Mouse (Mus musculus) limb, embryonic 15.5 days (tissue): ENCODE measurements around the gene Nxt1. TPM values are rescaled to one million over a fixed set of nuclear protein-coding genes. Genes with fewer than 3 reads are reported as not detected.

Experiments used
- ATAC-seq: fragments of 200-750 bp; cut with Nextera tagmentation; 2 replicates; pipeline ENCODE4 v1.8.0; 2017; ENCODE audit warnings: low read depth, moderate TSS enrichment; ENCODE audit not compliant: insufficient number of reproducible peaks, low FRiP score, low TSS enrichment
- H3K27ac ChIP-seq: fragments of 300-500 bp; sonication (generic); 2 replicates; pipeline ENCODE4 v1.5.1; 2015; ENCODE audit warnings: moderate library complexity, mild to moderate bottlenecking, inconsistent platforms
- H3K27me3 ChIP-seq: fragments of 300-500 bp; sonication (generic); 2 replicates; pipeline ENCODE4 v1.6.1; 2015; ENCODE audit warnings: inconsistent platforms
- H3K36me3 ChIP-seq: fragments of 300-500 bp; sonication (generic); 2 replicates; pipeline ENCODE4 v1.6.1; 2015; ENCODE audit warnings: inconsistent platforms
- H3K4me1 ChIP-seq: fragments of 300-500 bp; sonication (generic); 2 replicates; pipeline ENCODE4 v1.6.1; 2015; ENCODE audit warnings: inconsistent platforms
- H3K4me2 ChIP-seq: fragments of 300-500 bp; sonication (generic); 2 replicates; pipeline ENCODE4 v1.6.1; 2015; ENCODE audit warnings: mild to moderate bottlenecking, inconsistent platforms
- H3K4me3 ChIP-seq: fragments of 300-500 bp; sonication (generic); 2 replicates; pipeline ENCODE4 v1.5.1; 2015; ENCODE audit warnings: mild to moderate bottlenecking, inconsistent platforms
- H3K9ac ChIP-seq: fragments of 300-500 bp; sonication (generic); 2 replicates; pipeline ENCODE4 v1.6.1; 2015; ENCODE audit warnings: inconsistent platforms
- H3K9me3 ChIP-seq: fragments of 300-500 bp; sonication (generic); 2 replicates; pipeline ENCODE4 v1.6.1; 2016; ENCODE audit warnings: inconsistent platforms
- WGBS: fragments of 180-500 bp; shearing (Covaris S2); methylation state at CpG from one replicate; pipeline ENCODE4 v1.1.7; 2015; 5-methylcytosine and 5-hydroxymethylcytosine counted together
- polyA plus RNA-seq: library from polyadenylated mRNA; unstranded; fragments of >200 nt; fragmentation: Nextera tagmentation; extraction: Ambion mirVana; gene quantifications from 2 replicates; pipeline ENCODE4 v1.2.1, GENCODE M21; 2015

Nxt1 gene
- 78.0 and 80.2 TPM in 2 replicates for polyA plus RNA-seq

GRCm38 (mm10) chr2:148672199-148673096, at the start of gene Nxt1:
Gene Nxt1, plus strand, starts transcription at chr2:148672601.
- H3K36me3 ChIP-seq: peaks cover 19% of the 10 kb centered on the region
- ATAC-seq: peak; percentile 100
- peaks cover 15% of the 10 kb centered on the region for H3K4me1 ChIP-seq
- peak within 1 kb of the TSS; percentile 72 for H3K4me2 ChIP-seq
- H3K9ac ChIP-seq: peak within 1 kb of the TSS; percentile 73
- H3K27me3 ChIP-seq: no peaks in the 10 kb centered on the region
- under 1% methylated on average over 58 of the region's 58 CpGs for WGBS
- peak within 1 kb of the TSS; percentile 68 for H3K4me3 ChIP-seq
- H3K27ac ChIP-seq: peak within 1 kb of the TSS; percentile 58
- H3K9me3 ChIP-seq: no peaks in the 10 kb centered on the region

- H3K4me2 ChIP-seq: no peak overlapping the region
- no peak overlapping the region for H3K4me3 ChIP-seq
- 75% methylated on average over 2 of the region's 2 CpGs for WGBS
- H3K27me3 ChIP-seq: no peaks in the 10 kb centered on the region
- H3K9me3 ChIP-seq: no peaks in the 10 kb centered on the region
- no peaks in the 10 kb centered on the region for H3K4me1 ChIP-seq
- no peak for ATAC-seq
- H3K9ac ChIP-seq: no peak overlapping the region
- no peak overlapping the region for H3K27ac ChIP-seq
- H3K36me3 ChIP-seq: no peaks in the 10 kb centered on the region
Observed at GRCm38 (mm10) chr2:148623067-148623466, 49.3 kb upstream of the Nxt1 start.

GRCm38 (mm10) chr2:148624484-148624883, 47.9 kb upstream of the Nxt1 start:
- no peaks in the 10 kb centered on the region for H3K36me3 ChIP-seq
- no peak overlapping the region for H3K9ac ChIP-seq
- ATAC-seq: no peak
- WGBS: 87% methylated on average over 3 of the region's 3 CpGs
- H3K4me2 ChIP-seq: no peak overlapping the region
- H3K27ac ChIP-seq: no peak overlapping the region
- no peaks in the 10 kb centered on the region for H3K9me3 ChIP-seq
- H3K27me3 ChIP-seq: no peaks in the 10 kb centered on the region
- H3K4me1 ChIP-seq: no peaks in the 10 kb centered on the region
- H3K4me3 ChIP-seq: no peak overlapping the region

GRCm38 (mm10) chr2:148627011-148627471, 45.4 kb upstream of the Nxt1 start:
- H3K4me2 ChIP-seq: no peak overlapping the region
- H3K9ac ChIP-seq: no peak overlapping the region
- no peaks in the 10 kb centered on the region for H3K36me3 ChIP-seq
- no peak overlapping the region for H3K4me3 ChIP-seq
- H3K4me1 ChIP-seq: no peaks in the 10 kb centered on the region
- 74% methylated on average over 3 of the region's 3 CpGs for WGBS
- no peaks in the 10 kb centered on the region for H3K27me3 ChIP-seq
- no peak overlapping the region for H3K27ac ChIP-seq
- no peak for ATAC-seq
- H3K9me3 ChIP-seq: no peaks in the 10 kb centered on the region

- H3K4me2 ChIP-seq: no peak overlapping the region
- no peak for ATAC-seq
- H3K36me3 ChIP-seq: no peaks in the 10 kb centered on the region
- H3K4me3 ChIP-seq: no peak overlapping the region
- no peaks in the 10 kb centered on the region for H3K27me3 ChIP-seq
- no peak overlapping the region for H3K9ac ChIP-seq
- 70% methylated on average over 2 of the region's 2 CpGs for WGBS
- H3K4me1 ChIP-seq: no peaks in the 10 kb centered on the region
- H3K9me3 ChIP-seq: no peaks in the 10 kb centered on the region
- H3K27ac ChIP-seq: peak overlapping the region; percentile 71
Observed at GRCm38 (mm10) chr2:148631011-148631410, 41.4 kb upstream of the Nxt1 start.

- no peaks in the 10 kb centered on the region for H3K9me3 ChIP-seq
- no peak overlapping the region for H3K4me3 ChIP-seq
- H3K27me3 ChIP-seq: no peaks in the 10 kb centered on the region
- no peaks in the 10 kb centered on the region for H3K36me3 ChIP-seq
- no peaks in the 10 kb centered on the region for H3K4me1 ChIP-seq
- no peak overlapping the region for H3K9ac ChIP-seq
- peak overlapping the region; percentile 71; the same call in 1 of the 2 replicates for H3K27ac ChIP-seq
- 80% methylated on average over 3 of the region's 3 CpGs for WGBS
- no peak overlapping the region for H3K4me2 ChIP-seq
- peak; percentile 75 for ATAC-seq
Observed at GRCm38 (mm10) chr2:148631602-148632001, 40.8 kb upstream of the Nxt1 start.

GRCm38 (mm10) chr2:148634466-148634865, 37.9 kb upstream of the Nxt1 start:
- ATAC-seq: no peak
- WGBS: 79% methylated on average over 4 of the region's 4 CpGs
- Histone ChIP-seq H3K27ac (no peak overlapping the region), H3K9ac (no peak overlapping the region), H3K4me3 (no peak overlapping the region), H3K4me1 (no peaks in the 10 kb centered on the region), H3K27me3 (no peaks in the 10 kb centered on the region), H3K4me2 (no peak overlapping the region), H3K9me3 (no peaks in the 10 kb centered on the region), H3K36me3 (no peaks in the 10 kb centered on the region)

- Histone ChIP-seq H3K4me1 (no peaks in the 10 kb centered on the region), H3K4me3 (no peak overlapping the region), H3K36me3 (no peaks in the 10 kb centered on the region), H3K9me3 (no peaks in the 10 kb centered on the region; the same call in 1 of the 2 replicates), H3K9ac (no peak overlapping the region), H3K27me3 (no peaks in the 10 kb centered on the region), H3K27ac (no peak overlapping the region), H3K4me2 (no peak overlapping the region)
- no peak for ATAC-seq
- WGBS: 33% methylated on average over 1 of the region's 1 CpGs
Observed at GRCm38 (mm10) chr2:148642610-148643370, 29.6 kb upstream of the Nxt1 start.

- H3K9me3 ChIP-seq: no peaks in the 10 kb centered on the region; the same call in 1 of the 2 replicates
- WGBS: 78% methylated on average over 6 of the region's 6 CpGs
- ATAC-seq: no peak
- no peak overlapping the region for H3K9ac ChIP-seq
- H3K36me3 ChIP-seq: no peaks in the 10 kb centered on the region
- H3K4me3 ChIP-seq: no peak overlapping the region
- no peak overlapping the region for H3K4me2 ChIP-seq
- no peaks in the 10 kb centered on the region for H3K27me3 ChIP-seq
- no peak overlapping the region for H3K27ac ChIP-seq
- H3K4me1 ChIP-seq: no peaks in the 10 kb centered on the region
Observed at GRCm38 (mm10) chr2:148644421-148645000, 27.9 kb upstream of the Nxt1 start.

GRCm38 (mm10) chr2:148650587-148651357, 21.6 kb upstream of the Nxt1 start:
- Histone ChIP-seq H3K4me3 (no peak overlapping the region), H3K27me3 (no peaks in the 10 kb centered on the region), H3K4me1 (no peaks in the 10 kb centered on the region), H3K9me3 (no peaks in the 10 kb centered on the region), H3K36me3 (no peaks in the 10 kb centered on the region), H3K27ac (no peak overlapping the region), H3K9ac (no peak overlapping the region), H3K4me2 (no peak overlapping the region)
- no peak for ATAC-seq
- 55% methylated on average over 3 of the region's 3 CpGs for WGBS

- WGBS: 5% methylated on average over 3 of the region's 3 CpGs
- no peak for ATAC-seq
- H3K27me3 ChIP-seq: no peaks in the 10 kb centered on the region
Observed at GRCm38 (mm10) chr2:148654961-148655360, 17.4 kb upstream of the Nxt1 start.

More at GRCm38 (mm10) chr2:148654961-148655360, 17.4 kb upstream of the Nxt1 start:
- H3K4me3 ChIP-seq: no peak overlapping the region
- no peaks in the 10 kb centered on the region for H3K9me3 ChIP-seq
- no peak overlapping the region for H3K9ac ChIP-seq
- no peak overlapping the region for H3K27ac ChIP-seq
- no peaks in the 10 kb centered on the region for H3K4me1 ChIP-seq
- H3K36me3 ChIP-seq: no peaks in the 10 kb centered on the region
- no peak overlapping the region for H3K4me2 ChIP-seq
